Mouse (Mus musculus) neural tube, embryonic 11.5 days (tissue): ENCODE measurements around the gene Gm28305. TPM values are rescaled to one million over a fixed set of nuclear protein-coding genes. Genes with fewer than 3 reads are reported as not detected.
A peak's percentile ranks its signal among the peaks of the same experiment; 100 is the strongest.

Experiments
- ATAC-seq: fragments of 200-750 bp; cut with Nextera tagmentation; 2 replicates; pipeline ENCODE4 v1.8.0; 2017; ENCODE audit warnings: moderate number of reproducible peaks, mild to moderate bottlenecking, moderate TSS enrichment, moderate library complexity; ENCODE audit not compliant: insufficient read depth, low FRiP score, low TSS enrichment
- DNase-seq: peaks from one replicate; pipeline ENCODE4 v3.0.0-alpha.2; 2015; ENCODE audit warnings: low spot score
- H3K27ac ChIP-seq: fragments of 300-500 bp; sonication (generic); 2 replicates; pipeline ENCODE4 v1.5.1; 2014; ENCODE audit warnings: low read depth, mild to moderate bottlenecking, low read length
- H3K27me3 ChIP-seq: fragments of 300-500 bp; sonication (generic); 2 replicates; pipeline ENCODE4 v1.6.1; 2014; ENCODE audit warnings: mild to moderate bottlenecking, low read length, mixed read lengths; ENCODE audit not compliant: control insufficient read depth, insufficient read depth
- H3K36me3 ChIP-seq: fragments of 300-500 bp; sonication (generic); 2 replicates; pipeline ENCODE4 v1.6.1; 2014; ENCODE audit warnings: mild to moderate bottlenecking, low read length, moderate library complexity, mixed read lengths; ENCODE audit not compliant: control insufficient read depth, insufficient read depth
- H3K4me1 ChIP-seq: fragments of 300-500 bp; sonication (generic); 2 replicates; pipeline ENCODE4 v1.6.1; 2014; ENCODE audit warnings: low read length, mixed read lengths; ENCODE audit not compliant: control insufficient read depth, insufficient read depth
- H3K4me2 ChIP-seq: fragments of 300-500 bp; sonication (generic); 2 replicates; pipeline ENCODE4 v1.6.1; 2014; ENCODE audit warnings: low read depth, mild to moderate bottlenecking, moderate library complexity
- H3K4me3 ChIP-seq: fragments of 300-500 bp; sonication (generic); 2 replicates; pipeline ENCODE4 v1.5.1; 2014; ENCODE audit warnings: low read depth, low read length
- H3K9ac ChIP-seq: fragments of 300-500 bp; sonication (generic); 2 replicates; pipeline ENCODE4 v1.6.1; 2014; ENCODE audit warnings: mild to moderate bottlenecking, low read length
- H3K9me3 ChIP-seq: fragments of 300-500 bp; sonication (generic); 2 replicates; pipeline ENCODE4 v1.6.1; 2016; ENCODE audit warnings: low read length; ENCODE audit not compliant: control insufficient read depth
- WGBS: fragments of 180-500 bp; shearing (Covaris S2); extraction: QIAGEN DNeasy Blood & Tissue Kit; methylation state at CpG from one replicate; pipeline ENCODE4 v1.1.7; 2014; 5-methylcytosine and 5-hydroxymethylcytosine counted together
- polyA plus RNA-seq: library from polyadenylated mRNA; unstranded; fragments of >200 nt; fragmentation: Nextera tagmentation; extraction: Ambion mirVana; gene quantifications from 2 replicates; pipeline ENCODE4 v1.2.1, GENCODE M21; 2014

The Gm28305 gene
- polyA plus RNA-seq, 1 experiment from 2014 or later, result not detected

DNA sequence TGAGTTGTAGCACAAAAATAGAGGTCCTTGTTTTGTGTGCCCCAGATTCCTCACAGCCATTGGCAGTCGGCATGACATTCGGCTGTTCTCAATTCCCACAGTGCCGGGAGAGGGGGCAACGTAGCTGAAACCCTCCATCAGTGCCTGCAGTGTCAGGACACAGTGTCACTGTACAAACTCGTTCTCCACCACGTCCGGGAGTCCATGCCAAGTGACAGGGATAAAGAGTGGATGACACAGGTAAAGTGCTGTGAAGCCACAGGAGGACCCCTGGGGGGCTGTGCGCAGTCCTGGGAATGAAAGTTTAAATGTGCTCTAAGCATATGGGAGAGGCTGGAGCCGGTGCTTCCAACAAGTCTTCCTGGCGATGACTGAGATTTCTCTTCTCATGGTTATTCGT lies 10.6 kb upstream of the Gm28305 start:
- Histone ChIP-seq H3K4me3 (no peak overlapping the region), H3K4me1 (no peaks in the 10 kb centered on the region), H3K36me3 (no peaks in the 10 kb centered on the region; the same call in 1 of the 2 replicates), H3K27me3 (no peaks in the 10 kb centered on the region), H3K9me3 (no peaks in the 10 kb centered on the region), H3K27ac (no peak overlapping the region), H3K4me2 (no peak overlapping the region), H3K9ac (no peak overlapping the region)
- DNase-seq (no peak), ATAC-seq (no peak)
- WGBS, result 94% methylated on average over 11 of the region's 11 CpGs

GRCm38 (mm10) chr9:104034231-104034630 lies 6.2 kb upstream of the Gm28305 start:
- Histone ChIP-seq H3K4me2 (no peak overlapping the region), H3K4me3 (no peak overlapping the region), H3K9ac (no peak overlapping the region), H3K9me3 (no peaks in the 10 kb centered on the region), H3K36me3 (no peaks in the 10 kb centered on the region; the same call in 1 of the 2 replicates), H3K27me3 (no peaks in the 10 kb centered on the region), H3K4me1 (no peaks in the 10 kb centered on the region), H3K27ac (no peak overlapping the region)
- WGBS, result 84% methylated on average over 8 of the region's 8 CpGs
- no peak for DNase-seq
- ATAC-seq, result no peak

GRCm38 (mm10) chr9:104034718-104035117 lies 5.7 kb upstream of the Gm28305 start:
- H3K27ac ChIP-seq, result no peak overlapping the region
- H3K4me1 ChIP-seq, result no peaks in the 10 kb centered on the region
- no peak for DNase-seq
- no peak overlapping the region for H3K4me2 ChIP-seq
- no peaks in the 10 kb centered on the region for H3K27me3 ChIP-seq
- 73% methylated on average over 6 of the region's 6 CpGs for WGBS
- no peak overlapping the region for H3K9ac ChIP-seq
- H3K36me3 ChIP-seq, result no peaks in the 10 kb centered on the region; the same call in 1 of the 2 replicates
- ATAC-seq, result no peak
- no peak overlapping the region for H3K4me3 ChIP-seq
- no peaks in the 10 kb centered on the region for H3K9me3 ChIP-seq

DNA sequence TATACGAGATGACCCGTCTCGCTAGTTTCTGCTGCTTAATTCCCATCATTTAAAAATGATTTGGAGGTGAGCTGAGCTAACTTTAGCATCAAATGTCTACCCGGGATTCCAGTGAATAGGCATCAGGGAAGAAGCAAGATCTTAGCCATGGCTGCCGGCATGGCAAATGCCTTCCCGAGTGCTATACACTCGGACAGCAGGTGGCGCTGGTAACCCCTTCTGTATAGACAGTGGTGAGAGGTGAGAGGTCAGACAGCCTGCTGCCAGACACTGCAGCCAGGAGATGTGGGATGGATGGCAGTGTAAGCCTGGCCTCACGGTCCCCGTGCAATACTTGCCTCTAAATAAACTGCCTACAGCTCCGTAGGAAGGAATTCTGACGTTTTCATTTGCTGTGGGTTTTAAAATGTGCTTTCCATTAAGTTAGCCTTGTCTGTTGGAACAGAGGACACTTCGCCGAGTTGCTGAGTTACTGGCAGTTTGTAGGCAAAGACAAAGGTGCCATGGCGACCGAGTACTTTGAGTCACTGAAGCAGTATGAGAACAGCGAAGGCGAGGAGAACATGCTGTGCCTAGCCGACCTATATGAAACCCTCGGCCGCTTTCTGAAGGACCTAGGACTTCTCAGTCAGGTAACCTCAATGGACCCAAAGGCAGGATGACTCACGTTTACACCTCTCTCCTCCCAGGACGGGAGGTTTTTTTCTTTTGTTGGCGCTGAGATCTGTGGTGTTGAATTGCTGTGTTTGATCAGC lies 5.0 kb upstream of the Gm28305 start:
- ATAC-seq, result no peak
- no peak overlapping the region for H3K4me3 ChIP-seq
- 50% methylated on average over 24 of the region's 24 CpGs for WGBS

DNA sequence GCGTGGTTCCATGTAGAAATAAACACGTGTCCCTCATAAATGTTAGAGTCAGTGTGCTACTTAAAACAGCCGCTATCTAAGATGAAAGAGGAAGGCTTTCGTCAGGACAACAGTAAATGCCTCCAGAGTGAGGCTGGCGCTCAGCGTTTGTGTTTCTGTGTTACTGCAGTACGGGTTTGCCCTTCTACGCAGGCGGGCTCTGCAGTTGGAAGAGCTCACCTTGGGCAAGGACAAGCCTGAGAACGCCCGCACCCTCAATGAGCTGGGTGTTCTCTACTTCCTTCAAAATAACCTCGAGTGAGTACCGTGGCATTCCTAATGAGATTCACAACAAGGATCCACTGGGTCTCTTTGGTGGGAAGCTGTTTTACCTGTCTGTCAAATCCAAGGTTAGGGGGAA lies 2.2 kb upstream of the Gm28305 start:
- Histone ChIP-seq H3K36me3 (no peaks in the 10 kb centered on the region), H3K4me1 (no peaks in the 10 kb centered on the region), H3K9me3 (no peaks in the 10 kb centered on the region), H3K4me3 (no peak overlapping the region), H3K9ac (no peak overlapping the region), H3K27ac (no peak overlapping the region), H3K4me2 (no peak overlapping the region), H3K27me3 (no peaks in the 10 kb centered on the region)
- ATAC-seq, result no peak
- 92% methylated on average over 13 of the region's 13 CpGs for WGBS
- DNase-seq, result no peak

More for the DNA sequence above, 5.0 kb upstream of the Gm28305 start:
- Histone ChIP-seq H3K27me3 (no peaks in the 10 kb centered on the region), H3K27ac (no peak overlapping the region), H3K9ac (no peak overlapping the region), H3K4me2 (no peak overlapping the region), H3K4me1 (no peaks in the 10 kb centered on the region), H3K36me3 (no peaks in the 10 kb centered on the region; the same call in 1 of the 2 replicates), H3K9me3 (no peaks in the 10 kb centered on the region)
- DNase-seq, result peak; percentile 81

- Histone ChIP-seq H3K9ac (no peak overlapping the region), H3K4me3 (no peak overlapping the region), H3K4me2 (no peak overlapping the region), H3K27ac (no peak overlapping the region), H3K9me3 (no peaks in the 10 kb centered on the region), H3K4me1 (no peaks in the 10 kb centered on the region), H3K36me3 (no peaks in the 10 kb centered on the region), H3K27me3 (no peaks in the 10 kb centered on the region)
- 93% methylated on average over 21 of the region's 21 CpGs for WGBS
- DNase-seq (no peak), ATAC-seq (no peak)
Measured at GRCm38 (mm10) chr9:104039031-104039695, 1.3 kb upstream of the Gm28305 start.

DNA sequence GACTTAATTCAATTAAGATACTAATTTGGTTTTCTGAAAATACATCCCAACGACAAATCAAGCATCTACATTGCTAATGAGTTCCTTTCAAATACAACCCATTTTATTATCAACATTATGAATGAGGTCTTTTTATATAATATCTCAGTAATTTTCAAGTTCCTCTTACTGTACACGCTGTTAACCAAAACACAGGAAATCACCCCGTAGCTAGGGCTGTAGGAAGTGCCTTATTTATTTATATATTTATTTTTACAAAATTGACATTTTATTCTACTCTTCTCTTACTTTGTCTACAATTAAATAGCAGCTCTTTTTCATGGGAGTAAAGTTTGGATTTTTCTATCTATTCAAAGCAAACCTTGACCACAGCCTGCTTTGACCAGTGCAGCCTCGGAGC lies 720 bp upstream of the Gm28305 start:
- H3K9ac ChIP-seq, result no peak overlapping the region
- DNase-seq, result no peak
- H3K4me2 ChIP-seq, result no peak overlapping the region
- no peak for ATAC-seq
- H3K27me3 ChIP-seq, result no peaks in the 10 kb centered on the region
- H3K36me3 ChIP-seq, result no peaks in the 10 kb centered on the region
- H3K4me1 ChIP-seq, result no peaks in the 10 kb centered on the region
- H3K27ac ChIP-seq, result no peak overlapping the region
- WGBS, result 90% methylated on average over 4 of the region's 4 CpGs
- H3K4me3 ChIP-seq, result no peak overlapping the region
- H3K9me3 ChIP-seq, result no peaks in the 10 kb centered on the region

- 87% methylated on average over 4 of the region's 4 CpGs for WGBS
- Histone ChIP-seq H3K36me3 (peaks cover 2% of the 10 kb centered on the region; the same call in 1 of the 2 replicates), H3K27me3 (no peaks in the 10 kb centered on the region), H3K4me2 (no peak overlapping the region), H3K9me3 (no peaks in the 10 kb centered on the region), H3K4me3 (no peak overlapping the region), H3K27ac (no peak overlapping the region), H3K4me1 (no peaks in the 10 kb centered on the region), H3K9ac (no peak overlapping the region)
- DNase-seq, result no peak
- ATAC-seq, result no peak
Measured at GRCm38 (mm10) chr9:104043676-104044075, 3.2 kb downstream of the Gm28305 start.

DNA sequence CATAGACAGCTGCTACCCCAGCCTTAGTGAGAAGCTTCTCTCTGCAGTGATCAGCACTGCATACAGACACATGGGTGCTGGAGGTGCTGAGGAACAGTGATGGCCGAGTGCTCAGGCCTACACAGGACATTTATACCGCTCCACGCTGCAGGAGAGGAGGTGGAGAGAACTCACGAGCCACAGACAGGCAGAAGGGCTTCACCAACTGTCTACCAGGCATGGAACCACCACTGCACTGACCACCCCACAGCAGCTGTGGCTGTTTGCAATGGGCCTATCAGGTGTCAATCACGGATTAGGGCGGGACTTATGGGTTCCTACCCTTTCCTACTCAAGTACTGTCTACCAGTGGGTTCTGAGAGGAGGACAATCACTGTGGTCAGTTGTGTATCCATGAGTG lies 10.6 kb downstream of the Gm28305 start:
- Histone ChIP-seq H3K36me3 (peaks cover 13% of the 10 kb centered on the region), H3K9me3 (no peaks in the 10 kb centered on the region), H3K9ac (no peak overlapping the region), H3K4me2 (no peak overlapping the region), H3K4me3 (no peak overlapping the region), H3K27me3 (no peaks in the 10 kb centered on the region), H3K4me1 (no peaks in the 10 kb centered on the region), H3K27ac (no peak overlapping the region)
- DNase-seq (no peak), ATAC-seq (no peak)
- 95% methylated on average over 6 of the region's 6 CpGs for WGBS
